Mouse (Mus musculus) forebrain, embryonic 11.5 days (tissue): ENCODE results near the gene Magi2. TPM values are rescaled to one million over a fixed set of nuclear protein-coding genes. Genes with fewer than 3 reads are reported as not detected.

Source experiments
- ATAC-seq: fragments of 200-750 bp; cut with Nextera tagmentation; replicated peaks from 2 replicates; pipeline ENCODE4 v1.8.0; 2017; ENCODE audit warnings: moderate TSS enrichment; ENCODE audit not compliant: low FRiP score
- DNase-seq: peaks from one replicate; pipeline ENCODE4 v3.0.0-alpha.2; 2017; ENCODE audit warnings: low spot score
- H3K27ac ChIP-seq: fragments of 300-500 bp; sonication (generic); 2 replicates; pipeline ENCODE4 v1.5.1; 2014; ENCODE audit warnings: low read depth, low read length
- H3K27me3 ChIP-seq: fragments of 300-500 bp; sonication (generic); 2 replicates; pipeline ENCODE4 v1.6.1; 2014; ENCODE audit warnings: mild to moderate bottlenecking, low read length, mixed read lengths; ENCODE audit not compliant: control insufficient read depth, insufficient read depth
- H3K36me3 ChIP-seq: fragments of 300-500 bp; sonication (generic); 2 replicates; pipeline ENCODE4 v1.6.1; 2014; ENCODE audit warnings: mild to moderate bottlenecking, low read length, moderate library complexity, mixed read lengths; ENCODE audit not compliant: control insufficient read depth, insufficient read depth
- H3K4me1 ChIP-seq: fragments of 300-500 bp; sonication (generic); replicated peaks from 2 replicates; pipeline ENCODE4 v1.6.1; 2014; ENCODE audit warnings: low read length, mixed read lengths; ENCODE audit not compliant: control insufficient read depth, insufficient read depth
- H3K4me2 ChIP-seq: fragments of 300-500 bp; sonication (generic); 2 replicates; pipeline ENCODE4 v1.6.1; 2014; ENCODE audit warnings: low read depth, mild to moderate bottlenecking, low read length, moderate library complexity, mixed read lengths; ENCODE audit not compliant: severe bottlenecking
- H3K4me3 ChIP-seq: fragments of 300-500 bp; sonication (generic); 2 replicates; pipeline ENCODE4 v1.5.1; 2014; ENCODE audit warnings: low read depth, low read length
- H3K9ac ChIP-seq: fragments of 300-500 bp; sonication (generic); 2 replicates; pipeline ENCODE4 v1.6.1; 2014; ENCODE audit warnings: low read length
- H3K9me3 ChIP-seq: fragments of 300-500 bp; sonication (generic); 2 replicates; pipeline ENCODE4 v1.6.1; 2016; ENCODE audit warnings: low read length, mixed read lengths; ENCODE audit not compliant: control insufficient read depth
- WGBS: fragments of 180-500 bp; shearing (Covaris S2); extraction: QIAGEN DNeasy Blood & Tissue Kit; methylation state at CpG from one replicate; pipeline ENCODE4 v1.1.7; 2014; 5-methylcytosine and 5-hydroxymethylcytosine counted together
- polyA plus RNA-seq: library from polyadenylated mRNA; unstranded; fragments of >200 nt; fragmentation: Nextera tagmentation; extraction: Ambion mirVana; gene quantifications from 2 replicates; pipeline ENCODE4 v1.2.1, GENCODE M21; 2014

Magi2 gene
- polyA plus RNA-seq, 1 experiment from 2014 or later, result 10.2 TPM

DNA sequence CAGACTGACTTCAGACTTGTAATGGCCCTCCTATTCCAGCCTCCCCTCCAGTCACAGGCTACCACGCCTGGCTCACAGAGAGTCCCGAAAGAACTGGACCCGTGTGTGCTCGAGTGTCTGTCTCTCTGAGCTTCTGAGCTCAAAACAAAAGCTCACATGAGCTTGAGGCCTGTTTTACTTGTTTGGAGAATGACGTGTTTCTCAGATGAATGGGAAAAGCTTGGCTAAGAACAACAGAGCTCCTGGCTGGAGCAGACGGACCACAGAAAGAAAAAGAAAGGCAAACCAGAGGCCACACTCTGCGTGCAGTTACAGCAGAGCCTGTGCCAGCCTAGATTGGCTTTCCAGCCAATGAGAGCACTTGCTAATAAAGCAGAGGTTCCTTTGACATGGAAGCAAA lies 1524.9 kb downstream of the Magi2 start:
- Histone ChIP-seq H3K4me1 (peaks cover 10% of the 10 kb centered on the region; the same call in 1 of the 2 replicates), H3K4me3 (no peak overlapping the region), H3K4me2 (no peak overlapping the region), H3K36me3 (no peaks in the 10 kb centered on the region), H3K9me3 (no peaks in the 10 kb centered on the region), H3K27me3 (no peaks in the 10 kb centered on the region), H3K27ac (peak overlapping the region; percentile 38; the same call in 1 of the 2 replicates), H3K9ac (no peak overlapping the region)
- 35% methylated on average over 7 of the region's 7 CpGs for WGBS
- DNase-seq, result peak; percentile 54
- ATAC-seq, result peak; percentile 74

DNA sequence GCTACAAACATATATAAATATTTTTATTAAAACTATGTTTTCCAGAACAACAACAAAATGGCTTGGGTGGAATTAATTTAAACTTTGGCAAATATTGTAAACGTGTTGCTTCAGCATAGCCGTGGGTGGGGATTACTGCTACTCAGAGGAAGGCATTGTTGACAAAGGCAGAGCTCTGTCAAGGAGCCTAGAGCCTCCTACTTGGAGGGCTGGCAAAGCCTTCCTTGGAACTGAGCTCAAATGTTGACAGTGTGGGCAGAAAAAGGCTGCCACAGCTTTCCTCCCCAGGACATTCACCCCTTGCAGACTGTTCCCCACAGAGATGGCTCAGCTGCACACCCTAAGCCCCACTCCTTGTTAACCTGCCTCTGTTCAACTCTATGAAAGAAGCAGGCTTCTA lies 1526.3 kb downstream of the Magi2 start:
- WGBS, result 30% methylated on average over 2 of the region's 2 CpGs
- H3K4me2 ChIP-seq, result no peak overlapping the region
- H3K27ac ChIP-seq, result no peak overlapping the region
- no peak for DNase-seq
- ATAC-seq, result no peak
- H3K36me3 ChIP-seq, result no peaks in the 10 kb centered on the region
- H3K4me1 ChIP-seq, result peaks cover 10% of the 10 kb centered on the region; the same call in 1 of the 2 replicates
- H3K9ac ChIP-seq, result no peak overlapping the region
- H3K9me3 ChIP-seq, result no peaks in the 10 kb centered on the region
- H3K27me3 ChIP-seq, result no peaks in the 10 kb centered on the region
- no peak overlapping the region for H3K4me3 ChIP-seq

DNA sequence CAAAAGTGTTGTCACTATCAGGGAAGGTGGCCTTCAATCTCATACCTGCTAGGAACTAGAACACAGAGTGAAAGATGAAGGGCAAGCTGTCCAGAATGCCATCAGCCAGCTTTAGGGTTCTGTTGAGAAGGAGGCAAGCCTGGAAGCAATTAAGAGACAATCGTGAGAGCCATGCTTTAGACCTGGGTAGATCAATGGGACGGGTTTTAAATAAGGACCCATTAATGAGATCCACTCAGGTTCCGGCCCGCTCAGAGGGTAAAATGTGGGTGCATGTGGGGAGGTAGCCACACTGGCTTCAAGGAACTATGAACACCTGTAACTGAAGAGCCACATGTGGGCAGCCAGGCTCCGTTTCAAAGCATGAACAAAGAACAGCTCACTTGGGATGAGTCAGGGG lies 1527.1 kb downstream of the Magi2 start:
- H3K4me1 ChIP-seq, result peaks cover 10% of the 10 kb centered on the region; the same call in 1 of the 2 replicates
- DNase-seq (no peak), ATAC-seq (no peak)
- H3K4me2 ChIP-seq, result no peak overlapping the region
- H3K27ac ChIP-seq, result no peak overlapping the region
- H3K27me3 ChIP-seq, result no peaks in the 10 kb centered on the region
- WGBS, result 60% methylated on average over 5 of the region's 5 CpGs
- H3K4me3 ChIP-seq, result no peak overlapping the region
- no peak overlapping the region for H3K9ac ChIP-seq
- H3K36me3 ChIP-seq, result no peaks in the 10 kb centered on the region
- no peaks in the 10 kb centered on the region for H3K9me3 ChIP-seq
